Mouse (Mus musculus) MEL (cell line): ENCODE results near the gene Fa2h.

Experiments
- CTCF ChIP-seq, 3 experiments: IDR thresholded peaks in 2 of 3; conservative IDR thresholded peaks in 1 of 3; 2 replicates each; pipeline ENCODE4 v1.5.1; 2011 to 2012; ENCODE audit warnings: low read length in 3 of 3, low read depth in 2 of 3, mild to moderate bottlenecking in 2 of 3, improper control_type of control experiment in 1 of 3, inconsistent platforms in 1 of 3, mixed read lengths in 1 of 3, moderate library complexity in 1 of 3; ENCODE audit not compliant: control insufficient read depth in 1 of 3, insufficient read depth in 1 of 3, poor library complexity in 1 of 3, severe bottlenecking in 1 of 3
- EP300 ChIP-seq, 2 experiments: IDR thresholded peaks; 2 replicates each; pipeline ENCODE4 v1.6.1; 2011; ENCODE audit warnings: improper control_type of control experiment in 2 of 2, low read length in 2 of 2, low read depth in 1 of 2, mild to moderate bottlenecking in 1 of 2
- GABPA ChIP-seq: IDR thresholded peaks from 2 replicates; pipeline ENCODE4 v1.6.1; 2012; ENCODE audit warnings: low read depth, mild to moderate bottlenecking, inconsistent platforms, low read length, improper control_type of control experiment, moderate library complexity
- GATA1 ChIP-seq: IDR thresholded peaks from 2 replicates; pipeline ENCODE4 v1.6.1; 2011; ENCODE audit warnings: low read depth, low read length, improper control_type of control experiment
- MAFK ChIP-seq: IDR thresholded peaks from 2 replicates; pipeline ENCODE4 v1.6.1; 2011; ENCODE audit warnings: low read depth, mild to moderate bottlenecking, low read length, improper control_type of control experiment, borderline replicate concordance
- MAZ ChIP-seq: IDR thresholded peaks from 2 replicates; pipeline ENCODE4 v1.6.1; 2012; ENCODE audit warnings: low read depth, mild to moderate bottlenecking, inconsistent platforms, low read length, improper control_type of control experiment
- POLR2A ChIP-seq, 2 experiments: IDR thresholded peaks; 2 replicates each; pipeline ENCODE4 v1.6.1; 2011 to 2012; ENCODE audit warnings: low read length in 2 of 2, mild to moderate bottlenecking in 2 of 2, control low read depth in 1 of 2, improper control_type of control experiment in 1 of 2, low read depth in 1 of 2, moderate library complexity in 1 of 2; ENCODE audit not compliant: control insufficient read depth in 1 of 2, insufficient read depth in 1 of 2, poor library complexity in 1 of 2
- POLR2AphosphoS2 ChIP-seq: IDR thresholded peaks from 2 replicates; pipeline ENCODE4 v1.6.1; 2011; ENCODE audit warnings: low read length, improper control_type of control experiment
- POLR2AphosphoS5 ChIP-seq: IDR thresholded peaks from 2 replicates; pipeline ENCODE4 v1.6.1; 2012; ENCODE audit warnings: low read depth, borderline replicate concordance, mild to moderate bottlenecking, inconsistent platforms, low read length, moderate library complexity, mixed read lengths
- SIN3A ChIP-seq: IDR thresholded peaks from 2 replicates; pipeline ENCODE4 v1.6.1; 2012; ENCODE audit warnings: low read length, improper control_type of control experiment, inconsistent platforms
- TAL1 ChIP-seq: IDR thresholded peaks from 2 replicates; pipeline ENCODE4 v1.6.1; 2012; ENCODE audit warnings: mild to moderate bottlenecking, inconsistent platforms, low read length, moderate library complexity, mixed read lengths
- TBP ChIP-seq: IDR thresholded peaks from 2 replicates; pipeline ENCODE4 v1.8.0; 2011; ENCODE audit warnings: low read depth, low read length, improper control_type of control experiment
- USF2 ChIP-seq, 2 experiments: IDR thresholded peaks; 2 replicates each; pipeline ENCODE4 v1.6.1; 2011 to 2012; ENCODE audit warnings: improper control_type of control experiment in 2 of 2, low read length in 2 of 2, borderline replicate concordance in 1 of 2, inconsistent platforms in 1 of 2, low read depth in 1 of 2, mild to moderate bottlenecking in 1 of 2; ENCODE audit not compliant: insufficient read depth in 1 of 2

DNA sequence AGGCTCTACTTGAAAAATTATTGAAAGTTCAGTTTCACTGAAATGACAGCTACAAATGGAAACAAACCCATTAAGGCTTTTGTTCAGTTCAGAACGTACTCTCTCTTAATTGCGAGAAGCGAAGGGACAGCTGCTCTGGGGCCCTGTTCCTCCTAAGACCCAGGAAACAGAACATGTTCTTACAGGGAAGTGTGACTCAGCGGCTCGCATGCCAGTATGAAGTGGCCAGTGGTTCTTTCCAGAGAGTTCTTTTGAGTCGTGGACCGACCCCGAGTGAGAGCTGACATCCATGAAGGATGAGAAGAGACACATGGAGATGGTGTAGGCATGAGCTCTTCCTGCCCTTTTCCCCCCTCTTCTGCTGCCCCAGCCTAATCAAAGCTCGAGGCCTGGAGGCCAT, 23.9 kb downstream of the Fa2h start:
- TF ChIP-seq POLR2AphosphoS2 (no peak), TAL1 (no peak), EP300 (IDR thresholded peaks at IDR 0.05; ENCODE audit: low read depth in 1 of 2, low read length in 2 of 2) (no peak), MAFK (no peak), GATA1 (no peak), CTCF (IDR thresholded peaks at IDR 0.05 in 2 of 3, conservative IDR thresholded peaks at IDR 0.05 in 1 of 3; ENCODE audit: control insufficient read depth in 1 of 3, insufficient read depth in 1 of 3, low read depth in 2 of 3, low read length in 3 of 3, poor library complexity in 1 of 3, severe bottlenecking in 1 of 3) (no peak), TBP (no peak), MAZ (no peak), POLR2A (IDR thresholded peaks at IDR 0.05; ENCODE audit: control insufficient read depth in 1 of 2, insufficient read depth in 1 of 2, low read depth in 1 of 2, low read length in 2 of 2, poor library complexity in 1 of 2) (no peak), POLR2AphosphoS5 (no peak), SIN3A (no peak), GABPA (no peak), USF2 (IDR thresholded peaks at IDR 0.05; ENCODE audit: borderline replicate concordance in 1 of 2, insufficient read depth in 1 of 2, low read depth in 1 of 2, low read length in 2 of 2) (no peak)
